Mouse (Mus musculus) C2C12 (cell line): Measurements from ENCODE around the gene Arhgef3.

Experiments
- CEBPB ChIP-seq: IDR thresholded peaks from one replicate; pipeline ENCODE4 v1.6.1; 2011; ENCODE audit warnings: low read depth, mild to moderate bottlenecking, control low read depth, moderate library complexity
- MAX ChIP-seq: IDR thresholded peaks from one replicate; pipeline ENCODE4 v1.6.1; 2011; ENCODE audit warnings: mild to moderate bottlenecking, control low read depth

DNA sequence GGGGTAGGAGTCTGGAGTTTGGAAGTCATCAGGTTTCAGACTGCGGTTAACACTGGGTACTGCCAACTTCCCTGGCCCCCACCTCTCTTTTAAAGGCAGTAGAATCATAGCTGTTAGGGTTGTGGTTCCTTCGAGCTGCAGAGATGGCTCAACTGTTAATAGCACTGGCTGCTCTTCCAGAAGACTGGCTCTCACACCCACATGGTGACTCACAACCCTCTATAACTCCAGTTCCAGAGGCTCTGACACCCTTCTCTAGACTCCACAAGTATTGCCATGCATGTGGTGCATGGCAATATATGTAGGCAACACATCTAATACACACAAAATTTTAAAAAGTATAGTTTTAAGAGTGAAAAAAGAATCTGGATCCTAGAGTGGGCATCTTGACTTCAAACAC is 128.1 kb downstream of the Arhgef3 start:
- no peak for TF ChIP-seq CEBPB
- TF ChIP-seq MAX: no peak
